ENCODE assay signal across 17 mouse cellular contexts in the genomic region with DNA sequence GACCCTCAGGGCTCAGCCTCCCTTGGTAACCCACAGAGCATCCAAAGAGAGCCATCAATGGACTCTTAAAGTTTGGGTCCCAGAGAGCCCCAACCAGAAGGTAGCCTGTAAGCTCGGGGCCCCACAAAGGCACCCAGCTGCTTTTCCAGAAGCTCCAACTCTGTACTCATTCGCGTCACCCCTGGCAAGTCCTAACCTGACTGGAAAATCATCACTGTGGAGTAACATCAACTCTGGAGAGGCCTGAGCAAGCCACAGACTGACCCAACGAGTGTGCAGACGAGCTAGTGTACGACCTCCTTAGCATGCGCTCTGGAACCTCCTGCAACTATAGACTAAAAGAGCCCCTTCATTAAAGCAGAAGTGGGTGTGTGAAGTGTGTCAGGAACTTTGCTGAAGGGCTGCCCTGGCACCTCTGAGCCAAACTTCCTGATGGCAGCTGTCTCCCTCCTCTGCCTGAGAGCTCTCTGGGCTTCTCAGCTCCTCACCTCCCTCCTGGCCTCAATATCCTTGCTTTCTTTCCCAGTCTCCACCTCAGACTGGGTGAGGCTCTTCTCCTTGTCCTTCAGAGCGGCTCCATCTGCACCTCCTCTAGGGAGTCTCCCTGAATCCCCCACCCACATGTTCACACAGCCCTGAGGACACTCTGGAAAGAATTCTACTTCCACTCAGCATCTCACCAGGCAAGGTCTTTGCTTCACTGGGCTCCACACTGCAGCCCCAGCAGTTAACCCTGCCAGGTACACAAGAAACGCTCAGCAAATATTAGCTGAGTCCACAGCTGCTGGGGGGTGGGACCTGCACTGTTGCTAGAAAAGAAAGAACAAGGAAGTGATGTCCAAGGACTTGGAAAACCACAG. TPM values are rescaled to one million over a fixed set of nuclear protein-coding genes. Genes with fewer than 3 reads are reported as not detected.
DNase-seq lines count a peak whose midpoint lies in the region; ATAC-seq and TF ChIP-seq lines count a peak whose summit lies in the region.
"Had no signal": no experiment of that assay in that cellular context is flagged by ENCODE, and none has a peak within 500 bp of the region (broad histone marks: within the 10 kb centered on the region; RNA-seq: fewer than 3 reads in every experiment).

No protein-coding gene starts in this region.

- no peak for TF ChIP-seq CTCF in lung, postnatal 0 days (IDR thresholded peaks at IDR 0.05)
- no peak for TF ChIP-seq CTCF in thymus, adult 2 months (IDR thresholded peaks at IDR 0.05; ENCODE audit: borderline replicate concordance, control insufficient read depth, extremely low read depth, insufficient read depth, low read length, poor library complexity)

- WGBS in lung, postnatal 0 days, result 47% methylated on average over 9 of the region's 9 CpGs
- 75% methylated on average over 9 of the region's 9 CpGs for WGBS in forebrain, embryonic 15.5 days
- 64% methylated on average over 9 of the region's 9 CpGs for WGBS in thymus, adult 2 months

- H3K4me3 ChIP-seq in lung, postnatal 0 days (ENCODE audit: low read depth, low read length), result no peak overlapping the region
- H3K4me3 ChIP-seq in forebrain, embryonic 15.5 days, result no peak overlapping the region
- no peak overlapping the region for H3K4me3 ChIP-seq in thymus, adult 2 months (ENCODE audit: control insufficient read depth, insufficient read depth, low read length)
- H3K4me3 ChIP-seq: forebrain, embryonic 12.5 days; midbrain, embryonic 12.5 days; neural tube, embryonic 12.5 days had no signal

- H3K4me2 ChIP-seq in lung, postnatal 0 days (replicated peaks; ENCODE audit: low read depth, low read length), result no peak overlapping the region
- no peak overlapping the region for H3K4me2 ChIP-seq in forebrain, embryonic 15.5 days (replicated peaks)
- H3K4me2 ChIP-seq: forebrain, embryonic 12.5 days; midbrain, embryonic 12.5 days; neural tube, embryonic 12.5 days had no signal

- DNase-seq in heart, adult 11 months, result peak; percentile 92
- DNase-seq in heart, adult 8-10 months (ENCODE audit: low spot score), result no peak
- peak; percentile 57 for DNase-seq in 3T3-L1 (ENCODE audit: low read depth, low spot score)
- peak; percentile 95 for DNase-seq in lung, postnatal 0 days (ENCODE audit: low spot score)
- no peak for DNase-seq in thymus, adult 2 months
- DNase-seq: adrenal gland, adult 2 months; B cell, adult 2 months; embryo, embryonic 11 days; kidney, adult 9 months; left cerebral cortex, postnatal 4 days had no signal

- ATAC-seq in hematopoietic stem cell, adult 5-6 weeks (replicated peaks in 1 of 2; ENCODE audit: insufficient read depth in 1 of 2, low FRiP score in 2 of 2, low TSS enrichment in 1 of 2, low read depth in 1 of 2, poor library complexity in 2 of 2, severe bottlenecking in 2 of 2), result peak; percentile 51 to 60; a peak in 3 of 4 replicates
- peak; percentile 90 for ATAC-seq in lung, postnatal 0 days
- no peak for ATAC-seq in megakaryocyte, adult 5-6 weeks (ENCODE audit: poor library complexity, severe bottlenecking)
- ATAC-seq in forebrain, embryonic 15.5 days (replicated peaks), result no peak

- H3K27ac ChIP-seq in lung, postnatal 0 days (ENCODE audit: low read length), result peak overlapping the region; percentile 55
- H3K27ac ChIP-seq in forebrain, embryonic 15.5 days (replicated peaks), result no peak overlapping the region
- H3K27ac ChIP-seq in thymus, adult 2 months (ENCODE audit: control insufficient read depth, insufficient read depth, low read length), result no peak overlapping the region
- H3K27ac ChIP-seq: forebrain, embryonic 12.5 days; midbrain, embryonic 12.5 days; neural tube, embryonic 12.5 days had no signal

- no peaks in the 10 kb centered on the region for H3K9me3 ChIP-seq in lung, postnatal 0 days (ENCODE audit: low read length)
- H3K9me3 ChIP-seq in forebrain, embryonic 15.5 days, result no peaks in the 10 kb centered on the region
- H3K9me3 ChIP-seq: forebrain, embryonic 12.5 days; midbrain, embryonic 12.5 days; neural tube, embryonic 12.5 days had no signal

- no peak for TF ChIP-seq POLR2A in thymus, adult 2 months (IDR thresholded peaks at IDR 0.05; ENCODE audit: control insufficient read depth, extremely low read depth, insufficient read depth, low read length, poor library complexity)

- peaks cover 13% of the 10 kb centered on the region; the same call in 1 of the 2 replicates for H3K4me1 ChIP-seq in lung, postnatal 0 days (ENCODE audit: insufficient read depth, low read depth, low read length)
- peaks cover 9% of the 10 kb centered on the region; the same call in 1 of the 2 replicates for H3K4me1 ChIP-seq in forebrain, embryonic 15.5 days
- peaks cover 14% of the 10 kb centered on the region for H3K4me1 ChIP-seq in thymus, adult 2 months (replicated peaks; ENCODE audit: control insufficient read depth, insufficient read depth, low read length)

- TF ChIP-seq EP300 in lung, postnatal 0 days (IDR thresholded peaks at IDR 0.05), result peak; percentile 63

- no peaks in the 10 kb centered on the region for H3K36me3 ChIP-seq in lung, postnatal 0 days (ENCODE audit: insufficient read depth, low read length)
- H3K36me3 ChIP-seq in forebrain, embryonic 15.5 days, result no peaks in the 10 kb centered on the region
- no peaks in the 10 kb centered on the region for H3K36me3 ChIP-seq in thymus, adult 2 months (ENCODE audit: control insufficient read depth, insufficient read depth, low read length)
- H3K36me3 ChIP-seq: forebrain, embryonic 12.5 days; midbrain, embryonic 12.5 days; neural tube, embryonic 12.5 days had no signal

- no peak overlapping the region for H3K9ac ChIP-seq in lung, postnatal 0 days (replicated peaks; ENCODE audit: low read depth)
- no peak overlapping the region for H3K9ac ChIP-seq in forebrain, embryonic 15.5 days (replicated peaks)
- H3K9ac ChIP-seq: forebrain, embryonic 12.5 days; midbrain, embryonic 12.5 days; neural tube, embryonic 12.5 days had no signal

- H3K27me3 ChIP-seq in lung, postnatal 0 days (replicated peaks; ENCODE audit: insufficient read depth, low read length), result no peaks in the 10 kb centered on the region
- H3K27me3 ChIP-seq in forebrain, embryonic 15.5 days, result no peaks in the 10 kb centered on the region
- H3K27me3 ChIP-seq in thymus, adult 2 months (ENCODE audit: control insufficient read depth, insufficient read depth, low read length), result no peaks in the 10 kb centered on the region
- H3K27me3 ChIP-seq: neural tube, embryonic 12.5 days had no signal

RNA-seq across cellular contexts. Expression of a gene that starts 8.0 kb away (rescaled TPM):
- total RNA-seq in heart, adult 8-10 months (2022), result 1 to 10 TPM; 5.0 to 9.4 (median 7.6) TPM
- total RNA-seq in hematopoietic stem cell, adult 5-6 weeks (2017), result 0.30 and 0.63 TPM in 2 replicates
- 9.4 TPM in 2 replicates for polyA plus RNA-seq in lung, postnatal 0 days (2015; fragmentation: Nextera tagmentation; extraction: Ambion mirVana)
- 0.21 TPM in 1 of 2 replicates, not detected in the other for total RNA-seq in megakaryocyte, adult 5-6 weeks (2015)
- total RNA-seq in megakaryocyte, adult 5-6 weeks (2017), result 0.16 and 0.22 TPM in 2 replicates
- polyA plus RNA-seq in forebrain, embryonic 15.5 days (2015; fragmentation: Nextera tagmentation; extraction: Ambion mirVana), result 7.3 and 7.9 TPM in 2 replicates
- 5.7 TPM in 2 replicates for polyA plus RNA-seq in thymus, adult 2 months (2012; rRNA removed)
- total RNA-seq: MEL had no signal

Comparison
In these comparisons a context has a peak if more than half of its experiments do, and no peak if none do; other contexts are left out.
1. DNase-seq: peak in heart, adult 11 months (single experiment), 3T3-L1 (single experiment) and lung, postnatal 0 days (single experiment); none in heart, adult 8-10 months (single experiment) and thymus, adult 2 months (single experiment).
2. ATAC-seq: peak in hematopoietic stem cell, adult 5-6 weeks (2 of 2) and lung, postnatal 0 days (single experiment); none in megakaryocyte, adult 5-6 weeks (single experiment) and forebrain, embryonic 15.5 days (single experiment).